Comparison of ENCODE assay signal across 8 mouse cellular contexts in the genomic region with DNA sequence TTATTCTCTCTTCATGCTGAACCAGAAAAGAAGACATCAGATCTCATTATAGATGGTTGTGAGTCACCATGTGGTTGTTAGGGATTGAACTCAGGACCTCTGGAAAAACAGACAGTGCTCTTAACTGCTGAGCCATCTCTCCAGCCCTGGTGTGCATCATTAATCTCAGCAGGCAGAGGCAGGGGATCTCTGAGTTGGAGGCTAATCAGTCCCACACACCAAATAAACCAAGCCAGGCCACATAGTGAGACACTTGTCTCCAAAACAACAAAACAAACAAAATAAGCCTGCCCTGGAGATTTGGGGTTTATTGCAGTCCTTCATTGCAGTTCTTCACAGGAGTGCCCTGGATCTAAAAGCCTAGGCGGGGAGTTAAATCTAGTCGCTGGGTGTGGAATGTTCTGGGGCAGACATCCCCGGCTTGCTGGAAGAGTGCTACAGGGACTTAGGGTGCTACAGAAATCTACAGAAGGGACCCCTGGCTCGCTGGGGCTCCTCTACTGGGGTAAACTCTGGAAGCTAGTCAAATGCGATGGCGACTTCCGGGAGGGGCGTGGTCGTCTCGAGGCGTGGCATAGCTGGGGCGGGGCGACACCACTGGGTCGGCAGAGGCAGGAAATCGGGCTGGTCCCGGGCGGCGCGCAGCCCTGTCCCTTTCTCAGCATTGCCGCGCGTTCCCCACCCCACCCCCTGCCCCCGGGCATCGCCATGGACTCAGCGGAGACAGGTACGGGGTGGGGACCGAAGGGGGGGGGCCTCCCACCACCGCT. TPM values are rescaled to one million over a fixed set of nuclear protein-coding genes. Genes with fewer than 3 reads are reported as not detected.
DNase-seq lines count a peak whose midpoint lies in the region; ATAC-seq and TF ChIP-seq lines count a peak whose summit lies in the region.

A gene (plus strand): TSS at position 586 of the 770 bp plus-strand sequence.

- peak within 1 kb of the TSS; percentile 44 for H3K4me3 ChIP-seq in C2C12 (ENCODE audit: insufficient read depth, poor library complexity, severe bottlenecking)
- peak within 1 kb of the TSS; percentile 55 for H3K4me3 ChIP-seq in forebrain, embryonic 10.5 days
- peak within 1 kb of the TSS; percentile 44 for H3K4me3 ChIP-seq in lung, embryonic 14.5 days (ENCODE audit: low read depth, low read length)
- peak within 1 kb of the TSS; percentile 57 for H3K4me3 ChIP-seq in neural tube, embryonic 15.5 days (replicated peaks)

- intact Hi-C loops in heart, postnatal 10 days (cut with DNase I), result no loop called here

- DNase-seq in adrenal gland, adult 18-20 months (ENCODE audit: low spot score in 2 of 2), result peak; percentile 75 to 81
- DNase-seq in forebrain, embryonic 10.5 days (ENCODE audit: extremely low spot score, low spot score), result peak; percentile 77
- DNase-seq in heart, postnatal 10 days, result peak; percentile 75 to 81
- peak; percentile 88 to 92 for DNase-seq in kidney, postnatal 4 days
- DNase-seq in lung, embryonic 14.5 days, result peak; percentile 88
- peak; percentile 93 for DNase-seq in thymus, postnatal 0 days (ENCODE audit: low spot score)

- peak; percentile 65 for ATAC-seq in lung, embryonic 14.5 days (ENCODE audit: insufficient read depth)
- peak; percentile 75 for ATAC-seq in neural tube, embryonic 15.5 days (ENCODE audit: low FRiP score)

- peak within 1 kb of the TSS; percentile 69 for H3K4me2 ChIP-seq in lung, embryonic 14.5 days
- H3K4me2 ChIP-seq in neural tube, embryonic 15.5 days, result peak within 1 kb of the TSS; percentile 70

- WGBS in forebrain, embryonic 10.5 days, result 7% methylated on average over 28 of the region's 28 CpGs
- WGBS in lung, embryonic 14.5 days, result 6% methylated on average over 28 of the region's 28 CpGs
- 3% methylated on average over 28 of the region's 28 CpGs for WGBS in neural tube, embryonic 15.5 days

- peaks cover 55% of the 10 kb centered on the region for H3K36me3 ChIP-seq in C2C12 (ENCODE audit: control insufficient read depth, insufficient read depth)
- peaks cover 75% of the 10 kb centered on the region for H3K36me3 ChIP-seq in forebrain, embryonic 10.5 days (replicated peaks)
- peaks cover 55% of the 10 kb centered on the region for H3K36me3 ChIP-seq in lung, embryonic 14.5 days (ENCODE audit: insufficient read depth)
- peaks cover 67% of the 10 kb centered on the region for H3K36me3 ChIP-seq in neural tube, embryonic 15.5 days

- TF ChIP-seq CTCF in C2C12 (IDR thresholded peaks at IDR 0.05; ENCODE audit: control insufficient read depth, insufficient read depth, insufficient read length), result no peak
- TF ChIP-seq CTCF in lung, embryonic 14.5 days (IDR thresholded peaks at IDR 0.05; ENCODE audit: low read depth), result no peak

- H3K9me3 ChIP-seq in forebrain, embryonic 10.5 days, result no peaks in the 10 kb centered on the region
- H3K9me3 ChIP-seq in lung, embryonic 14.5 days (ENCODE audit: low read depth, low read length), result no peaks in the 10 kb centered on the region
- no peaks in the 10 kb centered on the region for H3K9me3 ChIP-seq in neural tube, embryonic 15.5 days (replicated peaks)

- peak within 1 kb of the TSS; percentile 70 for H3K27ac ChIP-seq in forebrain, embryonic 10.5 days
- no peak within 1 kb of the TSS for H3K27ac ChIP-seq in lung, embryonic 14.5 days (ENCODE audit: low read depth)
- H3K27ac ChIP-seq in neural tube, embryonic 15.5 days (replicated peaks), result peak within 1 kb of the TSS; percentile 74

- H3K79me2 ChIP-seq in C2C12 (ENCODE audit: control insufficient read depth, insufficient read depth), result no peaks in the 10 kb centered on the region

- H3ac ChIP-seq in C2C12 (ENCODE audit: control insufficient read depth, insufficient read length, low read depth), result peak within 1 kb of the TSS; percentile 43

- peaks cover 18% of the 10 kb centered on the region for H3K4me1 ChIP-seq in forebrain, embryonic 10.5 days
- no peaks in the 10 kb centered on the region for H3K4me1 ChIP-seq in lung, embryonic 14.5 days (ENCODE audit: insufficient read depth)
- H3K4me1 ChIP-seq in neural tube, embryonic 15.5 days, result peaks cover 17% of the 10 kb centered on the region

- peak within 1 kb of the TSS; percentile 48 for H3K9ac ChIP-seq in lung, embryonic 14.5 days
- H3K9ac ChIP-seq in neural tube, embryonic 15.5 days (replicated peaks), result peak within 1 kb of the TSS; percentile 72

- H3K27me3 ChIP-seq in C2C12 (ENCODE audit: control insufficient read depth, insufficient read depth, insufficient read length), result no peaks in the 10 kb centered on the region
- H3K27me3 ChIP-seq in forebrain, embryonic 10.5 days (ENCODE audit: poor library complexity, severe bottlenecking), result no peaks in the 10 kb centered on the region
- H3K27me3 ChIP-seq in lung, embryonic 14.5 days (ENCODE audit: insufficient read depth, low read length), result no peaks in the 10 kb centered on the region
- no peaks in the 10 kb centered on the region for H3K27me3 ChIP-seq in neural tube, embryonic 15.5 days (replicated peaks)

- no peaks in the 10 kb centered on the region for H3K79me3 ChIP-seq in C2C12 (ENCODE audit: low read depth)

TF ChIP-seq in C2C12, 6 proteins besides CTCF, POLR2A, EP300 and RAD21:
- TF ChIP-seq USF1 (IDR thresholded peaks at IDR 0.05; ENCODE audit: low read depth), result no peak
- no peak for TF ChIP-seq MAX (IDR thresholded peaks at IDR 0.05)
- TF ChIP-seq MYOD1 (IDR thresholded peaks at IDR 0.05; ENCODE audit: control insufficient read depth, insufficient read length, low read depth), result no peak
- no peak for TF ChIP-seq FOSL1 (IDR thresholded peaks at IDR 0.05; ENCODE audit: insufficient read depth, low read length, poor library complexity, severe bottlenecking)
- no peak for TF ChIP-seq MYOG (IDR thresholded peaks at IDR 0.05; ENCODE audit: control insufficient read depth, extremely low read depth, insufficient read length)
- TF ChIP-seq CEBPB (IDR thresholded peaks at IDR 0.05; ENCODE audit: low read depth), result no peak

RNA-seq across cellular contexts. Expression of the gene that starts here (rescaled TPM):
- 6.8 TPM for polyA plus RNA-seq in C2C12 (2012; fragmentation: generic; extraction: Trizol)
- total RNA-seq in adrenal gland, adult 18-20 months (2021), result 10 to 100 TPM in 1 of 2 experiments, 1 to 10 TPM in 1; 8.3 to 10.6 TPM
- 6.5 and 6.7 TPM in 2 replicates for polyA plus RNA-seq in forebrain, embryonic 10.5 days (2016; fragmentation: Nextera tagmentation; extraction: Ambion mirVana)
- 1 to 10 TPM; 6.4 to 8.6 TPM for total RNA-seq in heart, postnatal 10 days (2021)
- 6.7 and 8.8 TPM in 2 replicates for polyA plus RNA-seq in lung, embryonic 14.5 days (2014; fragmentation: Nextera tagmentation; extraction: Ambion mirVana)
- 30.6 and 31.5 TPM in 2 replicates for polyA plus RNA-seq in neural tube, embryonic 15.5 days (2015; fragmentation: Nextera tagmentation; extraction: Ambion mirVana)
- 30.9 and 35.0 TPM in 2 replicates for polyA plus RNA-seq in thymus, postnatal 0 days (2015; fragmentation: Nextera tagmentation; extraction: Ambion mirVana)
